Mouse (Mus musculus) urinary bladder, adult 2 months (tissue): ENCODE measurements at regions not wholly inside any gene's neighbourhood (a gene's known extent, or its start where the extent isn't known, plus 50 kb on each side); places are given as distances from the start of the nearest gene placed in this dataset.

Experiments
- DNase-seq: peaks from one replicate; pipeline ENCODE4 v3.0.0; 2022; ENCODE audit warnings: low spot score

DNA sequence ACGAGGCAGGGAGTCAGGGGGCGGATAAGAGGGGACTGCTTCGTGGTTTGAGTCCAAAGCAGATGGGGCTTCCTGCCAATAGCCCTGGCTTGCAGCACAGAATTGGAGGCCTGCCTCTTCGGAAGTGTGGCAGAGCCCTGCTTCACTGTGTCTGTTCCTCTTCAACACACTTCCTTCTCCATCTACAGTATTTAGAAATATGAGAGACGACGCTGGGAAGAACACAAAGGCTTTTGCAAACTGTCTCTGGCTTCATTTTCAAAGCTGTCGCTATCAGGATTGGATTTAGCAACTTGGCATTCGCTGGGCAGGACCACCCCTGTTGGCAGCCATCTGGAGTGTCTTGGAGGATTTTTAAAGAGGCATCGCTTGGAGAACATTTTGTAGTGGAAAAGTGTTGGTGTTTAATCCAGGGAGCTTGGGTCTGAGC is 95.3 kb upstream of the Gm6657 start:
- DNase-seq: no peak

DNA sequence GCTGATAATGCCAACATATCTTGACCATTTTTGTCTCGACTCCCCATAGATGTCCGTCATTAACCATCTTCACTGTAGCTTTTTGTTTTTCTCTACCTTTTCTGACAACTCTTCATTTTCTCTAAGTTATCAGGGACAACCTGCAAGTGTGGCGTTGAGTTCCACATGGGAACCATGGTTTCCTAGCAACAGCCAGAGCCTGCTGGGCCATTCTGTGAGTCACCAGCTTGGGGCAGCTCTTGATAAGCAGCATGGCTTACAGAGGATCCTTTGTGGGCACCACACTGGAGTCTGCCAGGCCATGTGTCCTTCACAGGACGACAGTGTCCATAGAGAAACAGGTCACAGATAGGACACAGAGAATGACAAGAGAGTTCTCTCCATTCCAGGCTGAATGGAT is 94.3 kb upstream of the Gm6657 start:
- DNase-seq: no peak

- no peak for DNase-seq
Observed at GRCm38 (mm10) chr12:78100756-78101155, 93.3 kb upstream of the Gm6657 start.

- DNase-seq: no peak
Observed at GRCm38 (mm10) chr12:78109931-78110330, 84.1 kb upstream of the Gm6657 start.

- no peak for DNase-seq
Observed at GRCm38 (mm10) chr12:78118131-78118530, 75.9 kb upstream of the Gm6657 start.

DNA sequence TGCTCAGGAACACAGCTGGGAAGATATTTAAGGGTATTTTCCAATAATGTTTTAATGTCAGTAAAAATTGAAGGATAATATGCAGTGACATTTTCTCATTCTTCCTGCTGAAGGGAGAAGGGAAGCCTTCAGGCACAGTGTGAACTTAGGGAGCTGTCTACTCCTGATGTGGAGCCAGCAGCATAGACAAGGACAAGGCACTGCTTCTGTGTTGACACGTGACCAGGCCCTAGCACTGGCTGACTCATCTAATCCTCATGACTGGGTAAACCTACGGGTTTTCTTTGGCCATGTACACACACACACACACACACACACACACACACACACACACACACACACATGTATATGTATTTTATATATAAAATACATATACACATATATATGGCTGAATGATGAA is 74.8 kb upstream of the Gm6657 start:
- no peak for DNase-seq

DNA sequence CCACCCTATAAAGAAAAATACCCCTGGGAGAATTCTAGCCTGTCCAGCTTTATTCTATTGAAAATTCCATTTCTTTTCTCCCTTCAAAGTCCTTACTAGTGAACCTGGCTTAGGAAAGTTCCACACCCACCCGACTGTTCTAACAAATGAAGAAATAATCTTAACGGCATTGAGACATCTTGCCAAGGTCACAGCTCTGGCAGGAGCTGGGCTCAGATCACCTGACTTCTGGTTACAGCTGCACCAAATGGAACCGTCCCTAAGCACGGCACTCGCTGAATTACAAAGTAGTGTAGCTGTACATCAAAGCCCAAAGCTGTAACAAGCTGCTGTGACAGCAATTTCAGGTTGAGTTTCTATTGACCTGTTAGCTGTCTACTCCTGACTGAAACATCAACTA is 74.2 kb upstream of the Gm6657 start:
- DNase-seq: no peak

GRCm38 (mm10) chr12:78129130-78129845 is 64.8 kb upstream of the Gm6657 start:
- no peak for DNase-seq

- no peak for DNase-seq
Observed at GRCm38 (mm10) chr12:78132016-78132797, 61.8 kb upstream of the Gm6657 start.

DNA sequence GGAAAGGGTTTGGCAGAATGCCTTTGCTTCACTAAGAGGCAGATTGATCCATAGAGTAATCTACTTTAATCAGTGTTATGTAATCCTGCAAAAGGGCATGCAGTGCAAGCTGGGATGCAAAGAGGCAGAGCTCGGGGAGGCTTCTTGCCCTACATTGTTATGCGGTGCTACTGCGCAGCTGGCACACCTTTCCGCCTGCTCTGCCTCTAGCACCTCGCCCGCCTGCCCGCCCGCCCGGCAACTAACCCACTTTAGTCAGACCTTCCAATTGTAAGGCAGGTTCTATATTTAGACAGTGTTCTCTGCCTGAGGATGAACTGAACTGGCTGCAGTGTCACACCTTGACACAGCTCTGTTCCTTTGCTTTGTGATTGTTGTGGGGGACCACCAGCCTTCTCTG is 60.7 kb upstream of the Gm6657 start:
- no peak for DNase-seq

DNA sequence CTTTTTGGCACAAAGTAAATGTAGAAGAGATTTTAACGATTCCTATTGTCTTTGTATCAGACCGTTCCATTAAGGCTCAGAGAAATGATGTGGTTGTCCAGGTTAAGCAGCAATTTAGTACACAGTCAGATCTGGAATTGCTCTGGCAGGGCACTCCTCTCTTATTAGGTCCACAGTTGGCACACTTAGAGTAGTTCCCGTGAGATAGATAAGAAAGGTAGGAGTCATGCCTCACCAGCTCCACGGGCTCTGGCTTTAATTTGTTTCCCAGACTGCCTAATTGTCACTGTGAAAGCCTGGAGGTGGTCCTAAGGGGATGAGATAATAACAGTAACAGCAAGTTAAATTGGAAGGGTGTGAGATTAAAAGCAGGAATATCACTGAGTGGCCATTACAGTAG is 60.1 kb upstream of the Gm6657 start:
- no peak for DNase-seq

DNA sequence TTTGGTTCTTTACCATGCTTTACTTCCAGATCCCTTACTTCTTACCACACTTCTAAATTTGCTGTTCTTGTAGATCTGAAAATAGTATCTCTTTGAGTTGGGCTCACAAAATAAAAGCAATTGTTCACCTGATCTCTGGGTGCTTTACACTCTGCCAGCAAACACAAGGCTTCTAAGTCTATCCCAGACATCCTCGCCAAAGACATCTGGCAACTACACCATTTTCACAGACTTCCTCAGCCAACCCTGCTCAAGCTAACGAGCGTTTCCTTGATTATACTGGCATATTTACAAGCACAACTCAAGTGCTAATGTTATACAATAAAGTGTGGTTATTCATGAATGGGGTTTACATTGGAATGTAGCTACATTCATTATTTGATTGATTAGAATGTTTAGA is 56.8 kb upstream of the Gm6657 start:
- no peak for DNase-seq

- no peak for DNase-seq
Observed at GRCm38 (mm10) chr12:78138467-78138866, 55.6 kb upstream of the Gm6657 start.
